Mouse (Mus musculus) forebrain, embryonic 10.5 days (tissue): ENCODE measurements around the gene Inpp5a. TPM values are rescaled to one million over a fixed set of nuclear protein-coding genes. Genes with fewer than 3 reads are reported as not detected.
A peak's percentile ranks its signal among the peaks of the same experiment; 100 is the strongest.

Experiments
- DNase-seq: peaks from one replicate; pipeline ENCODE4 v3.0.0-alpha.2; 2017; ENCODE audit warnings: low spot score; ENCODE audit errors: extremely low spot score
- H3K27ac ChIP-seq: fragments of 300-500 bp; sonication (generic); 2 replicates; pipeline ENCODE4 v1.5.1; 2016; ENCODE audit warnings: mild to moderate bottlenecking
- H3K27me3 ChIP-seq: fragments of 300-500 bp; sonication (generic); 2 replicates; pipeline ENCODE4 v1.6.1; 2016; ENCODE audit warnings: mild to moderate bottlenecking; ENCODE audit not compliant: poor library complexity, severe bottlenecking
- H3K36me3 ChIP-seq: fragments of 300-500 bp; sonication (generic); replicated peaks from 2 replicates; pipeline ENCODE4 v1.6.1; 2016; ENCODE audit warnings: mild to moderate bottlenecking, moderate library complexity
- H3K4me1 ChIP-seq: fragments of 300-500 bp; sonication (generic); 2 replicates; pipeline ENCODE4 v1.6.1; 2016
- H3K4me3 ChIP-seq: fragments of 300-500 bp; sonication (generic); 2 replicates; pipeline ENCODE4 v1.5.1; 2016; ENCODE audit warnings: mild to moderate bottlenecking, moderate library complexity
- H3K9me3 ChIP-seq: fragments of 300-500 bp; sonication (generic); 2 replicates; pipeline ENCODE4 v1.6.1; 2016; ENCODE audit warnings: mild to moderate bottlenecking, moderate library complexity
- WGBS: fragments of 180-500 bp; shearing (Covaris S2); methylation state at CpG from one replicate; pipeline ENCODE4 v1.1.7; 2016; 5-methylcytosine and 5-hydroxymethylcytosine counted together
- polyA plus RNA-seq: library from polyadenylated mRNA; unstranded; fragments of >200 nt; fragmentation: Nextera tagmentation; extraction: Ambion mirVana; gene quantifications from 2 replicates; pipeline ENCODE4 v1.2.1, GENCODE M21; 2016

Gene Inpp5a
- polyA plus RNA-seq, 1 experiment from 2014 or later = 10.5 TPM

DNA sequence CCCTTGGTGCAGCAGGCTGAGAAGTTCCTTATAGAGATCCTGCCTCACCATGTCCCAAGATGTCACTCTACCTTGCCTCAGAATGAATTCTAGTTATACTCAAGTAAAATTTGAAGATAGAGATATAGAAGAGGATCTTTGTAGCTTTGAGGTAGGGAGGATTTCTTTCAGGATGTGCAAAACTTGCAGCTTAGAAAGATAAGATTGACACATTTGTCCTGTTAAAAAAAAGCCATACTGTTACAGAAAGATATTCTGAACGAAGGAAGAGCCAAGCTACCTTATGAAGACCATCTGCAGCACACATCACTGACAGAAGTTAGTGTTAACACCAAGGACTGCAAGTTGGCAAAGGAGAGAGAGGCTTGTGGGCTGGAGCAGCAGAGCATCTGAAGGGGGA is 90.2 kb downstream of the Inpp5a start:
- WGBS = 77% methylated on average over 1 of the region's 1 CpGs
- no peaks in the 10 kb centered on the region for H3K36me3 ChIP-seq
- no peaks in the 10 kb centered on the region for H3K27me3 ChIP-seq
- H3K27ac ChIP-seq = no peak overlapping the region
- no peak overlapping the region for H3K4me3 ChIP-seq
- H3K4me1 ChIP-seq = no peaks in the 10 kb centered on the region
- DNase-seq = no peak
- no peaks in the 10 kb centered on the region for H3K9me3 ChIP-seq

DNA sequence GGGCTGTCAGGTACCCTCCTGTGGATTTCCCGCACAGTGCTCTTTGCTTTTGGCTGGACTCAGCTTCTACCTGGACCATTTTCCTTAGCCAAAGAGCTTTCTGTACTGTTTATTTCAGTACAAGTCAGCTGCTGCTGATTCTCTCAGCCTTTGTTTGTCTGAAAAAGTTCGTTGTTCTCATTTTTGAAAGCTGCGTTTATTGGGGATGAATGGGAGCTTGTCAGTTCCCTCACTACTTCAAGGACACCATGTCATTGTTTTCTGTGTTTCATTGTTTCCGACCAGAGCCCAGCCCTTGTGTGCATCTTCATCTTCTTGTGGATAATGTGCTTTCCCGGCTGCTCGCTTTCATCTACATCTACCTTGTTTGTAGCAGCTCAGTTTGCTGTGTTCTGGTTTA is 90.7 kb downstream of the Inpp5a start:
- no peaks in the 10 kb centered on the region for H3K4me1 ChIP-seq
- peaks cover 3% of the 10 kb centered on the region for H3K27me3 ChIP-seq
- DNase-seq = no peak
- H3K27ac ChIP-seq = no peak overlapping the region
- no peaks in the 10 kb centered on the region for H3K9me3 ChIP-seq
- H3K36me3 ChIP-seq = no peaks in the 10 kb centered on the region
- 87% methylated on average over 6 of the region's 6 CpGs for WGBS
- no peak overlapping the region for H3K4me3 ChIP-seq

DNA sequence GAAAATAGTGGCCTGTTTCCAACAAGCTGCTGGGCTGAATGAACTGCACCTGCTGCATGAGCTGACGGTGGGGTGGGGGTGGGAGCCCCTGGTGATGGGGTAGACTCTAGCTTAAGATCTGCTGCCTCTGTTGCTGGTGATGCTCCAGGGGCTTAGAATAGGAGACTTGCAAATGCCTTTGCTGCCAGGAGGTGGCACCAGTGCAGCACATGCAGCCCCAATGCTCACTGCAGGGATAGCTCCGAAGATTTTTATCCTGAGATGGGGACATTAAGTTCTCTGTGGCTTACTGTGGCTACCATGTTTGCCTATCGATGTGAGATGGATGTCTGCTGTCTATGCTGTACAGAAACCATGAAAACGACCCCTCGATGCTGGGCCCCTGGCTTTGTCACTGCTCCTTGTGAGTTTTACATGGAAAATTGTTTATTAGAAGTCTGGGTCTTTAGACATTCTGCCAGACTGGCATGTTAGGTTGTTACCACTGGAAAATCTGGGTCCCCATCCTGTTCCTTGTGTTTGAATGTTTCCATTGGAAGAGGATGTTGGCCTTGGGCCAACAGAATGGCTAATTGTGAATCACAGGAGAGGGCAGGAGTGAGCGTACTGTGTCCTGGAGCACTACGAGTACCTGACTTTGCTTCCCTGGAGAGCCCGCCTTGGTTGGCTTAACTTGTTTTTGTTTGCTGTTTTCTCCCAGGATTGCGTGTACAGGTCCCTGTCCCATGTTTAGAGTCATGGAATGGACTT is 95.5 kb downstream of the Inpp5a start:
- H3K9me3 ChIP-seq = no peaks in the 10 kb centered on the region
- no peaks in the 10 kb centered on the region for H3K36me3 ChIP-seq
- peak; percentile 23 for DNase-seq
- H3K27ac ChIP-seq = no peak overlapping the region
- H3K4me3 ChIP-seq = no peak overlapping the region
- H3K4me1 ChIP-seq = no peaks in the 10 kb centered on the region
- peaks cover 47% of the 10 kb centered on the region for H3K27me3 ChIP-seq
- 65% methylated on average over 9 of the region's 9 CpGs for WGBS

DNA sequence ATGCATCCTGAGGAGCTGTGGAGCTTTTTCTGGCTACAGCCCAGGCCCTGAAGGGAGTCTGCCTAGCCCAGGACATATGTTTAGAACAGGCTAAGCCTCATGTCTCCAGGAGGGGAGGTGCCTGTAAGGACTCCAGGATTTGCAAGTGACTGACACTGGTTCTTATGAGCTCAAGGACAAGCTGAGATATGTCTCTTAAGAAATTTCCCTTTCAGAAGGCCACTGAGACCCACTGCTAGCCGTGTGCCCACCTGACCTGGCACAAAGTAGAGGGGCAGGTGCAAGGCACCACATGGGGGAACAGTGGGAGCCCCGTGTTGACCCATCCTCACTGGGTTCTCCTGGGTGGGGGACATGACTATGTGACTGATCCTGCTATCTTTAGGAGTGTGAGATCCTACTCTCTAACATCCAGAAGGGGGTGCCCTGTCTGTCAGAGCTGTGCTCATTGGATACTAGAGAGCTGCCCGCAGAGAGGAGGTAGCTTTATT is 100.9 kb downstream of the Inpp5a start:
- no peak for DNase-seq
- H3K36me3 ChIP-seq = no peaks in the 10 kb centered on the region
- no peak overlapping the region for H3K4me3 ChIP-seq
- peaks cover 96% of the 10 kb centered on the region for H3K27me3 ChIP-seq
- H3K27ac ChIP-seq = no peak overlapping the region
- H3K4me1 ChIP-seq = no peaks in the 10 kb centered on the region; the same call in 1 of the 2 replicates
- no peaks in the 10 kb centered on the region for H3K9me3 ChIP-seq
- 69% methylated on average over 3 of the region's 3 CpGs for WGBS

DNA sequence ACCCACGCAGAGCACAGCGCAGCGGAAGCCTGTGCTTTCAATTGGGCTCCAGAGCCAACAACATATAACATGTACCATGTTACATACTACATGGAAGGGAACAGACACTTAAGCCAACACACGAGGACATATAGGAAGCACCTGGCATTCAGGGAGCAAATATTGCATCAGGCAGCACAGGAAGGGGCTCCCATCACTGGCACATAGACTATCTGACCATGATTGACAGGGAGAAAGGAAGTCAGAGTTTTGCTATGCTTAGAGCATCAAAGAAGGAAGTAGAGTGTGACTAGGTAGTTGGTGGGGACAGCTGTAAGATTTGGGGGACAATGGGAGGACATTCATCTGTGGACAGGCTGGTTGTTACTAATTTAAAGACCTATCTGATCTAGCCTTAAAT is 103.4 kb downstream of the Inpp5a start:
- H3K27ac ChIP-seq = no peak overlapping the region
- no peaks in the 10 kb centered on the region for H3K36me3 ChIP-seq
- H3K4me1 ChIP-seq = peaks cover under 1% of the 10 kb centered on the region; the same call in 1 of the 2 replicates
- H3K4me3 ChIP-seq = no peak overlapping the region
- no peaks in the 10 kb centered on the region for H3K9me3 ChIP-seq
- peaks cover 98% of the 10 kb centered on the region for H3K27me3 ChIP-seq
- no peak for DNase-seq
- 92% methylated on average over 4 of the region's 4 CpGs for WGBS

DNA sequence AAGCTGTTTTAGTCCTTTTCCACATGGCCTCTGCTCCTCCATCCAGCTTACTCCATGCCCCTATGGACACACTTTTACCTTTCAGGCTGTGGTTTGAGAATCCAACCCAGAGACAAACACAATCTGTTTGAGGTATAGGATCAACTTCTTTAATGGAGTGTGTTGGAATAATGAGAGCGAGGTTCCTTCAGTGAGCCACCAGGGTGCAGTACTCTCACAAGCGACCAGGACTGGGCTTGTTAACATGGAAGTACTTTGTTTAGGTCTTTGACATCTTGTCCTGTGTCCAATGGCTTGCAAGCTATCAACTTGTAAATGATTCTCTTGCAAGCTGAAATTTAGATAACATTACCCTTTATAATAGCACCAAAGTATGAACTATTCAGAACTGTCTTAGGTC is 104.0 kb downstream of the Inpp5a start:
- Histone ChIP-seq H3K4me1 (peaks cover 7% of the 10 kb centered on the region), H3K4me3 (no peak overlapping the region), H3K36me3 (no peaks in the 10 kb centered on the region), H3K27me3 (peaks cover 98% of the 10 kb centered on the region), H3K27ac (no peak overlapping the region), H3K9me3 (no peaks in the 10 kb centered on the region)
- WGBS = 36% methylated on average over 2 of the region's 2 CpGs
- DNase-seq = no peak

DNA sequence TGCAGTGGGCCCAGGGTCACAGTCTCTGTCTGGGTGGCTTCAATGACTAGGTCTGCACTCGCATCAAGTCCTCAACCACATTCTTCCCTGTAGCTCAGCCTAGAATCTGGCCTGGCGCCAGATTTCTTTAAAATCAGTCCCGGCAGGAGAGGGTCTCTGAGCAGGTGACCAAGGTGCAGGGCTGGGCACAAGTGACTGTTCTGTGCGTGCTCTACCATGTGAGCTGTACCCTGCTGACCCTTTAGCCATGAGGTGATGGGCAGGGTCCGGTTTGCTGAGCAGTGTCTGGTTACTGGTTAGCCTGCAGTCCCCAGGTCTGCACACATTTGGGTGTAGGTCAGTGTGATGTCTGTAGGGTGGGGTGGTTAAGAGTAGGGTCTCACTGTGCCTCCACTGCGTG is 106.9 kb downstream of the Inpp5a start:
- Histone ChIP-seq H3K4me1 (peaks cover 13% of the 10 kb centered on the region), H3K9me3 (0 out of 2 replicates have a peak, but pooled peaks cover 2% of the 10 kb centered on the region), H3K36me3 (no peaks in the 10 kb centered on the region), H3K27ac (no peak overlapping the region), H3K27me3 (peaks cover 98% of the 10 kb centered on the region), H3K4me3 (no peak overlapping the region)
- WGBS = 89% methylated on average over 6 of the region's 6 CpGs
- DNase-seq = no peak

DNA sequence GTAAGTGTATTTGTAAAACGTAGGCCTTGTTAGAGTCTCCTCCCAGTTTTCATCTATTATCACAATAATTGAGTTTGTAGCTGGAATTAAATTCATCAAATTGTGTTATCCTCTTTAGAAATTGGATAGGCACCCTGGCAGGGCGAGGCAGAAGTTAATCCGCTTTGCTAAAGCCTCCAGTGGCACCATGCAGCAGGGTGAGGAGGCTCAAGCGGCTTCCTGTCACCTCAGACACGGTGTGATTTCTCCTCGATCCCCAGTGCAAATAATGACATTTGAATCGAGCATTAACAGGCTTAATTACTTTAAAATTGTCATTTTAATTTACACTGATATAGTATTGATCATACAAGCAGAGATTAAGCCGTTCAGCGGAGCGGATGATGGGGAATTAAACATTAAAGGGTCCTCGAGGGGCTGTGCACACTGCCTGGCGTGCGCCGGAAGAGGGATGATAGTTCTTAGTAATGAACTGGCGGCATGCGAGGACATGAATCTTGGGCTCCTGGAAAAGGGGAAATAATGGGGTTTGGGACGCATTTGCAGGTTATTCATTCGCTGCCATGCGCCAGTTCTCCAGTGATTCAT is 109.2 kb downstream of the Inpp5a start:
- DNase-seq = peak; percentile 21
- H3K27me3 ChIP-seq = peaks cover 98% of the 10 kb centered on the region
- no peaks in the 10 kb centered on the region for H3K36me3 ChIP-seq
- H3K4me3 ChIP-seq = no peak overlapping the region
- 0 out of 2 replicates have a peak, but pooled peaks cover 2% of the 10 kb centered on the region for H3K9me3 ChIP-seq
- H3K27ac ChIP-seq = no peak overlapping the region
- peaks cover 13% of the 10 kb centered on the region for H3K4me1 ChIP-seq
- WGBS = 40% methylated on average over 19 of the region's 19 CpGs

DNA sequence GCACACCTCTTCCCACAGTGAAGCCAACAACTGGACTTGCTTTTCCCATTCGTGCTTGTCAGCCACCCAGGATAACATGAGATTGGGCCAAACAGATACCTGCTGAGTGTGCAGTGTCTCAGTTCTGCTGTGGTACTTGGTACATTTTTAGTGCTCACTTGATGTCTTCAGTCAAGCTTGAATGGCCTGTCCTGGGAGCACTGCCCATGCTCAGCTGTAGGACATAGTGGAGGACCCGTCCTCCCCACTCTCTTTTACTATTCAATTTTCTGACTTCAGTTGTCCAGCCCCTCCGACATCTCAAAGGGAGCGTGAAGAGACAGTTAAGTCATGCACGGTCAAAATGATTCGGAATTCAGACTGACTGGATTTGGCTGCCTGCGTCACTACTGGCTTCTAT is 115.2 kb downstream of the Inpp5a start:
- WGBS = 71% methylated on average over 7 of the region's 7 CpGs
- peaks cover 10% of the 10 kb centered on the region; the same call in 1 of the 2 replicates for H3K4me1 ChIP-seq
- H3K36me3 ChIP-seq = no peaks in the 10 kb centered on the region
- H3K27ac ChIP-seq = no peak overlapping the region
- peaks cover 98% of the 10 kb centered on the region for H3K27me3 ChIP-seq
- no peak for DNase-seq
- no peak overlapping the region for H3K4me3 ChIP-seq
- no peaks in the 10 kb centered on the region for H3K9me3 ChIP-seq

DNA sequence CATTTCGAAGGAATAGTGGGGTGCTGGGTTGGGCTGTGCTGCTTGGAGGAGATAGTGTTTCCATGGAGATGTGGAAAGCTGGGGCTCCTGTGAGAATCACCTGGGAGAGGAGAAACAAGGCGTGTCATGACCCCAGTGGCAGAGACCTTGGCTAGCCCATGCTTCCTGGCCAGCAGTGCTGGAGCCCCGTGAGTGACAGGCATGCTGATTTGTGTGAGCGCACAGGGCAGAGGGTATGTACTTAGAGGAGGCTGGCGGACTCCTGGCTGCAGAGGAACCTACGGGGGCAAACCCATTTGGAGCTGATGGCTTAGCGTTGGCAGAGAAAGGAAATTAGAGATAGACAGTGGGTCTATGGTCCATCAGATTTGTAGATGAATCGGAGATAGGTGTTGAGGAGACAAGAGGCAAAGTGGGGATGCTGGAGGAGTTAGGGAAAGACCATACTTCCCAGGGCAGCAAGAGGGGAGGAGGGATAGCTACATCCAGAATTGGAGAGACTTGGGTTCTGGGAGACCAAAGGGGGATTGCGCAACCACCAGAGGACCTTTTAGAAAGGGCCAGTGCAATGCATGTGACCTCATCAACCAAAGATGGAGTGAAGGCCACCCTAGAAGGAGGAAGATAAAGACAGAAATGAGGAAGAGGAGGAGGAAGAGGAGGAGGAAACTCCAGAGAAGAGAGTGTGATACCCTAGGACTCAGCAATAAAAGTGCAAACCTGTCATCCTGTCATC is 117.9 kb downstream of the Inpp5a start:
- no peak for DNase-seq
- 78% methylated on average over 9 of the region's 9 CpGs for WGBS
- H3K27ac ChIP-seq = no peak overlapping the region
- peaks cover 98% of the 10 kb centered on the region for H3K27me3 ChIP-seq
- no peaks in the 10 kb centered on the region for H3K9me3 ChIP-seq
- H3K4me3 ChIP-seq = no peak overlapping the region
- no peaks in the 10 kb centered on the region for H3K36me3 ChIP-seq
- peaks cover 10% of the 10 kb centered on the region; the same call in 1 of the 2 replicates for H3K4me1 ChIP-seq

DNA sequence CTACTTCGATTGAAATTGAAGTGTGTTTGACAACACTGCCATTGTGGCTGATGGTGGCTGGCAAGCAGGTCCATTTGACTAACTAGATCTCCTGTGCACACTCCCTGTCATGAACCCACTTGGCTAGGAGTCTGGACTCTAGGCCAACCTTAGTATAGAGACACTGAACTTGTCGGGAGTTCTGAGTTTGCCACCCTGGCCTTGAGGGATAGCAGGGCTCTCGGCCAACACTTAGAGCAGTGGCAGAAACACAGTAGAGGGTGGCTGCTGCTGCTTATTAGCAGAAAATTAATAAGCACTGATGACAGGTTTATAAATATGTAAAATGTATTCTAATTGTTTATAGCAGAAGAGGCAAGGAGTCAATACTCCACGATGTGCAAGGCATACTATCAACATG is 120.0 kb downstream of the Inpp5a start:
- WGBS = 89% methylated on average over 4 of the region's 4 CpGs
- Histone ChIP-seq H3K4me1 (peaks cover 10% of the 10 kb centered on the region; the same call in 1 of the 2 replicates), H3K27ac (no peak overlapping the region), H3K36me3 (no peaks in the 10 kb centered on the region), H3K27me3 (peaks cover 98% of the 10 kb centered on the region), H3K9me3 (no peaks in the 10 kb centered on the region), H3K4me3 (no peak overlapping the region)
- no peak for DNase-seq

DNA sequence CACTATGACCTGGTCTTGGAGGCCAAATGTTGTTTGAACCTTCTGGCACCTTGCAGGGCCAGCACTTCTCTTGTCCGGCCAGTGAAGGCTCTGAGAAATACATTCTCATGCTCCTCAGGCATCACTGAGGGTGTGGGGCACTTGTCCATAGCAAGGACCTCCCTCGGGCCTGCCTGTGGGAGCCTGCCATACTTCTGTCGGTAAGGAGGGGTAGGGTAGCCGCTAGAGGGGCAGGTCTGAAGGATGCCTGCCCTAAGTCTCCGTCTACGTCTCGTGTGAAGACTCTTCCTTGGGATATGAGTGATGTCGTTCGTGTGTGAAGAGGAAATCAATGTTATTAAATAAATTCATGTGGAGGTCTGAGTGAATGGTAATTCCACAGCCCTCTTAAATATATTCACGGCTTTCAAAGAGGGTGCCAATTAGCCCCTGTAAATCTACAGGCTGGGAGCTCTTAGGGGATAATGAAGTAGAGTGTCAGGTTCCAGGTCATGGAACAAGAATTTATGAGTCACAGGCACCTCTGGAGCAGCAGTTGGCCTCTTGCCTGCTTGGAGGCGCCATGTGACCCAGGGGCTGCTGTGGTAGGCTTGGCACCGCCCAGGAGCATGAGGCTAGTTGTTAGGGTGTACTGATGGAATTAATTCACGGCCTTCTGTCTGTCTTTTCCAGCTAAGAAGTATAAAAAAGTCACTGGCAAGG is 127.2 kb downstream of the Inpp5a start:
- no peaks in the 10 kb centered on the region for H3K9me3 ChIP-seq
- H3K27ac ChIP-seq = no peak overlapping the region
- peaks cover 9% of the 10 kb centered on the region; the same call in 1 of the 2 replicates for H3K36me3 ChIP-seq
- DNase-seq = no peak
- 81% methylated on average over 13 of the region's 13 CpGs for WGBS
- no peak overlapping the region for H3K4me3 ChIP-seq
- H3K4me1 ChIP-seq = 0 out of 2 replicates have a peak, but pooled peaks cover 8% of the 10 kb centered on the region
- peaks cover 100% of the 10 kb centered on the region for H3K27me3 ChIP-seq
